Mouse (Mus musculus): Measurements from ENCODE around the gene Klrb1c.
"Not testable (repeated sequence)": the region's sequence is repeated elsewhere in the genome, so short reads cannot be mapped to it uniquely, and the experiment has no call there.

Gene Klrb1c

DNA sequence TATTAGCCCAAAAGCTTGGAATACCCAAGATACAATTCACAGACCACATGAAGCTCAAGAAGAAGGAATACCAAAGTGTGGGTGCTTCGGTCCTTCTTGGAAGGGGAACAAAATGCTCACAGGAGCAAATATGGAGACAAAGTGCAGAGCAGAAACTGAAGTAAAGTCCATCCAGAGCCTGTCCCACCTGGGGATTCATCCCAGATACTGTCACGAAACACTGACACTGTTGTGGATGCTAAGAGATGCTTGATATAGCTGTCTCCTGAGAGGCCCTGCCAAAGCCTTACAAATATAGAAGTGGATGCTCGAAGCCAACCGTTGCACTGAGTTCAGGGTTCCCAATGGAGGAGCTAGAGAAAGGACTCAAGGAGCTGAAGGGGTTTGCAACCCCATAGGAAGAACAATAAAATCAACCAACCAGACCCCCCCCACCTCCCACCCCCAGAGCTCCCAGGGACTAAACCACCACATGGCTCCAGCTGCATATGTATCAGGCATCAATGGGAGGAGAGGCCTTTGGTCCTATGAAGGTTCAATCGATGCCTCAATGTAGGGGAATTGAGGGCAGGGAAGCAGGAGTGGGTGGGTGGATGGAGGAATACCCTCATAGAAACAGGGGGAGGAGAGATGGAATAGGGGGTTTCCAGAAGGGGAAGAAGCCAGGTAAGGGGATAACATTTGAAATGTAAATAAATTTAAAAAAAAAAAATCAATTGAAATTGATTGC, 29.6 kb downstream of the Klrb1c start:
- in situ Hi-C loops (cut with MboI, MseI): loop anchor here (5.0 to 10.0 kb wide), 2 partner anchors 157 to 1805 kb away; no protein-coding TSS in a partner anchor

- in situ Hi-C loops (cut with MboI, MseI): loop anchor here (5.0 to 10.0 kb wide), 2 partner anchors 153 to 1801 kb away; no protein-coding TSS in a partner anchor
Observed at GRCm38 (mm10) chr6:128755402-128755763, 33.6 kb downstream of the Klrb1c start.

DNA sequence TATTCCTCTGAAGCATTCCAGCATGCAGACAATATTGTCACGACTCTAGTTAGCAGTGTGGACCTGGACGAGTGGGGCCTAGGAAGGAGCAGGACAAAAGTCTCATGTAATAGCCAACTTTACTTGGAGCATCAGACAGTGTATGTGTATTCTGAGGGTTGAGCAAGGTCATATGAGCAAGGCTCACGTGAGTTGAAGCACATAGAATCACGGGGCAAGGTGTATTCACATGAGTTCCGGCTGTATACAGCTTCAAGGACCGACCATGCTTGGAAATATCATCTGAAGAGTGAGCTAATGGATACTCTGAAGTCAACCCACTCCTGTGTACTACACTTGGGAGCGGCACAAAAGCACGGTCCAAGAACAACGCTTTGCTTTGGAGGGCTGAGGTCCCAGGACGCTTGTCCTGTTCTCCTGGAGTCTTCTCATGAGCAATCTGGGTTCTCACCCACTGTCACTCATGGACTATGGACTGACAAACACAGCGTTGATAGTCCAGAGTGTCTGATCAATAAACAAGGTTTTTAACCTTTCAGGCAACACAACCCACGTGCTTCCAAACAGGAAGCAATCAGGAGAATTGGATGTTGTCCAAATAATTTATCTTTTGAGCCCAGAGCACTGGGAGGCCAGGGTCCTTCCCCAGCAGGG, 34.1 kb downstream of the Klrb1c start:
- in situ Hi-C loops (cut with MboI, MseI): loop anchor here (5.0 to 10.0 kb wide), 2 partner anchors 153 to 1800 kb away; no protein-coding TSS in a partner anchor

DNA sequence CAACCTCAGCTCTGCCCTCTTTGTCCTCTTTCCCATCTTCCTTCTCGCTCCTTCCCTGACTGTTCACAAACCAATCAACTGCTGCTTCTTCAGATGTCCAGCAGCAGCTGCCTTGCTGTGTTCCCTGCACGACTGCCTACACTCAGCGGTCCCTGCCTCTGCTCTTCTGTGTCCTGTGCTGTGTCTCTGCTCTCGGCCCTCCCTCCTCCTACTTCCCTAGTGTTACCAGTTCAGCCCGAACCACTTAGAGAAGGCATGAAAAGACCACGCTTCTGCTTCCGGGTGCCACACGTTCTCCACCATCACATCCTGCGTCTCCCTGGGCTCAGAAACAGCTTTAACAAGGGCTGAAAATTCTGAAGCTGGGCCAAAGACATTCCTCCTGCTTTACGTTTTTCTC, 34.8 kb downstream of the Klrb1c start:
- in situ Hi-C loops (cut with MboI, MseI): loop anchor here (10.0 kb wide), 1 partner anchor 1799 kb away; no protein-coding TSS in a partner anchor

DNA sequence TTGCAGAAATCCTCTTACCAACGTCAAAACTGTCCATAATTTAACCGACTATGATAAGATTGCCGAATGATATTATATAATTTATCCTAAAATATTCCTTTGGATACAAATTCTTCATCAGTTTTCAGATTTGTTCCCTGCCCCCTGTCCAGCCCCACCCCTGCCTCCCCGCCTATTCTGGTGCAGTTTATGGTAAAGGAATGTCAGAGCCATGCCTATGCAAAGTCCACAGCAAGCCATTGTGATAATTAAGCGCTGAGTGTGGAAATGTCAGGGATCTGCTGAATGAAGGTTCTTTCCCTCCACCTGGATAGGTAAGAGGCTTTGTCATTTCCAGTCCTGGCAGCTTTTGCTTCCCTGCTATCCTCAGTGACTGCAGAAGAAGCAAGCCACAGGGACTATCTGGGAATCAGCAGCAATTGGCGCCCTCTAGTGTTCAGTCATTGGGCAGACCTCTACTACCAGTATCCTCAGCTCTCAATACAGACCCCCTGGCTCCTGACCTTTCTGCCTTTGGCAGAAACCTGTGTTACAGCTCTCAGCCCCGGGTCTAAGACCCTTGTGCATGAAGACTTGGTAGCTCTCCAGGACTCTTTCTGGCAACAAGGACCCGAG, 35.3 kb downstream of the Klrb1c start:
- in situ Hi-C loops (cut with MboI, MseI): loop anchor here (10.0 kb wide), 1 partner anchor 1799 kb away; no protein-coding TSS in a partner anchor

DNA sequence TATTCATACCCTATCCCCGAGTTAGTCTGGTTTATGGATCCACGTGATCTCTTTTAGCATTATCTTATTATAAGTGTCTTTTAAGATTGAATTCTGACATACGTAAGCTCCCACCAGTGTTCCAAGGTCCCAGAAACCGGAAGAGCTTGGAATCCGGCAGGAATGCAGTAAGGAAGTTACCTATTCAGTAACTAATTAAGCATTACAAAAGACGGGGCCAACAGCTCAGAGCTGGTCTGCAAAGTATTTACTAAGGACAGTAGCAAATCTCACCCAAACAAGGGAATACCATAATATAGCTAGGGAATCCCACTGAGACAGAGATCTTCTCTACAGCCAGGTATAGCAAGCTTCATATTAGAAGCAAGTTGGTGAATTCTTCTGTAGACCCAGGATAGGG, 42.0 kb downstream of the Klrb1c start:
- in situ Hi-C loops (cut with MboI, MseI): not testable (repeated sequence)

DNA sequence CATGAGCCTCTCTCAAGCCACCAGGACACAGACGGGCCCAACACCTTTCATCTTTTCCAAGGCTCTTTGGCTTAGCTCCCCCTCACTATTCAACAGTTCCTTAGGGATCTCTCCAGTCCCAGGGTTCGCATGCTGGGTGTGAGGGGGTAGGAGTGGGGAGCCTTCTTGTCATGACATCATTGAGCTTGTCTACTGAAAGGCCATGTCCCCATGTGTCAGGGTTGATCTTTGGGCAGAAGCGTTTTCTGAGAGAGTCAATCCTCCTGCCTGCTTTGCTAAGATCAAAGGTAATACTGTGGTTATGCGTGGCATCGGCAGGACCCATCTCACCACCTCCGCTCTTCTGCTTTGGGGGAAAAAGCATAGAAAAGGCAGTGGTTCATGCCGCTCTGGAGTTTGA, 51.6 kb downstream of the Klrb1c start:
- in situ Hi-C loops (cut with MboI, MseI): no loop called here

- in situ Hi-C loops (cut with MboI, MseI): no loop called here
Observed at GRCm38 (mm10) chr6:128736100-128736499, 52.9 kb downstream of the Klrb1c start.

DNA sequence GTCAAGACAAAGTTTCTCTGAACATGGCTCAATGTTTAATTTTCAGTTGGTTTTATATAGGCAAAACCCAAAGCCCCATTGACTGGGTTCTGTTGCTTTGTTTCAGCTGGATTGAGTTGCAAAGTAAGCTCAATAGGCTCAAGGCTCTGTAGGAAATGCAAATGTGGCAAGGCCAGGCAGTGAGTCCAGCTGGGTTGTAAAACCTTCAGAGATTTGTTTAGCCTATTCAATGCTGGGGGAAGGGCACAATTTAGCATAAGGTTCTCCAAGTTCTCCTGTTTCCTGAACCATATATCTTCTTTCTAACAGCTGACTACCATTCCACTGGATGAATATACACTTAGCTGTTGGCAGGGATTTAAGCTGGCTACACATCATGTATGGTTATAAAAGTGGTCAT, 54.1 kb downstream of the Klrb1c start:
- in situ Hi-C loops (cut with MboI, MseI): no loop called here

GRCm38 (mm10) chr6:128733908-128734679, 54.9 kb downstream of the Klrb1c start:
- in situ Hi-C loops (cut with MboI, MseI): no loop called here

- in situ Hi-C loops (cut with MboI, MseI): no loop called here
Observed at GRCm38 (mm10) chr6:128732032-128732431, 57.0 kb downstream of the Klrb1c start.
